Mouse (Mus musculus) embryonic facial prominence, embryonic 11.5 days (tissue): ENCODE data around the gene Efl1. TPM values are rescaled to one million over a fixed set of nuclear protein-coding genes. Genes with fewer than 3 reads are reported as not detected.

Source experiments
- ATAC-seq: fragments of 200-750 bp; cut with Nextera tagmentation; replicated peaks from 2 replicates; pipeline ENCODE4 v1.8.0; 2017; ENCODE audit warnings: low read depth; ENCODE audit not compliant: insufficient number of reproducible peaks, low FRiP score, low TSS enrichment
- DNase-seq: peaks from one replicate; pipeline ENCODE4 v3.0.0-alpha.2; 2015; ENCODE audit warnings: low spot score
- H3K27ac ChIP-seq: fragments of 300-500 bp; sonication (generic); replicated peaks from 2 replicates; pipeline ENCODE4 v1.5.1; 2014; ENCODE audit warnings: mild to moderate bottlenecking, low read depth, low read length, control low read depth
- H3K27me3 ChIP-seq: fragments of 300-500 bp; sonication (generic); 2 replicates; pipeline ENCODE4 v1.6.1; 2014; ENCODE audit warnings: mild to moderate bottlenecking, low read length, moderate library complexity, mixed read lengths; ENCODE audit not compliant: control insufficient read depth, insufficient read depth
- H3K36me3 ChIP-seq: fragments of 300-500 bp; sonication (generic); replicated peaks from 2 replicates; pipeline ENCODE4 v1.6.1; 2014; ENCODE audit warnings: low read depth, mild to moderate bottlenecking, low read length, moderate library complexity, mixed read lengths; ENCODE audit not compliant: control insufficient read depth, insufficient read depth
- H3K4me1 ChIP-seq: fragments of 300-500 bp; sonication (generic); 2 replicates; pipeline ENCODE4 v1.6.1; 2014; ENCODE audit warnings: low read length, mixed read lengths; ENCODE audit not compliant: control insufficient read depth, insufficient read depth
- H3K4me2 ChIP-seq: fragments of 300-500 bp; sonication (generic); 2 replicates; pipeline ENCODE4 v1.6.1; 2014; ENCODE audit warnings: low read depth, mild to moderate bottlenecking, control low read depth, low read length, moderate library complexity
- H3K4me3 ChIP-seq: fragments of 300-500 bp; sonication (generic); 2 replicates; pipeline ENCODE4 v1.5.1; 2014; ENCODE audit warnings: low read depth, low read length, control low read depth
- H3K9ac ChIP-seq: fragments of 300-500 bp; sonication (generic); replicated peaks from 2 replicates; pipeline ENCODE4 v1.6.1; 2014; ENCODE audit warnings: mild to moderate bottlenecking, control low read depth, low read length
- H3K9me3 ChIP-seq: fragments of 300-500 bp; sonication (generic); replicated peaks from 2 replicates; pipeline ENCODE4 v1.6.1; 2016; ENCODE audit warnings: mild to moderate bottlenecking, low read length, inconsistent platforms, mixed read lengths; ENCODE audit not compliant: control insufficient read depth
- WGBS: fragments of 180-500 bp; shearing (Covaris S2); extraction: QIAGEN DNeasy Blood & Tissue Kit; methylation state at CpG from one replicate; pipeline ENCODE4 v1.1.7; 2014; 5-methylcytosine and 5-hydroxymethylcytosine counted together
- polyA plus RNA-seq: library from polyadenylated mRNA; unstranded; fragments of >200 nt; fragmentation: Nextera tagmentation; extraction: Ambion mirVana; gene quantifications from 2 replicates; pipeline ENCODE4 v1.2.1, GENCODE M21; 2014

Gene Efl1
- polyA plus RNA-seq, 1 experiment from 2014 or later: 24.0 TPM

DNA sequence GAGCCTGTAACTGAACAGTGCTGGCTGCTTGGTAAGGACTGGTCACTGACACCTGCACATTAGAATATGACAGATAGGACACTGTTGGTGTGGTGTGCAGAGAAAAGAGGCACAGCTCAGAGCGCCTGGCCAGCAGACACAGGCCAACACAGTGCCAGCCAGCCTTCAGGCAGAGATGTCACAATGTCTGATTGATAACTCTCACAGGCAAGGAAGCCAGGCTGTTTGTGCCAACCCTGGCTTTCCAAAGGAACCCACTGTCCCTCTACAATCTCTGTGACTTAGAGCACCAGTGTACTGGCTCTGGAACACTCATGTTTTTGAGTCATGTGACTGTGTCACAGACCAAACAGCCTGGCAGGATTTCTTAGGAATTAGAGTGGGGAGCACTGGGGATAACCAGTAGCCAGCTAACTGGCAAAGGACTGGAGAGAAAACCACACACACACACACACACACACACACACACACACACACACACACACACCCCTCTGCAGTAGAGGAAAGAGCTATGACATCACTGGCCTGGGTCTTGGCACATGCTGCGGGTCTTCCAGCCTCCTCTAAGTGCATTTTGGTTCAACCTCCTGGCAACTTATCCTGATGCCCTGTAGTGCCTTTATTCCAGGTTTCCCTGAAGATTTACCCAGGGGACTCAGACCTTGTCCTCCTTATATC is 137.7 kb downstream of the Efl1 start:
- no peak for DNase-seq
- H3K27me3 ChIP-seq: no peaks in the 10 kb centered on the region
- no peak for ATAC-seq
- no peak overlapping the region for H3K9ac ChIP-seq
- no peaks in the 10 kb centered on the region for H3K9me3 ChIP-seq
- no peak overlapping the region for H3K27ac ChIP-seq
- WGBS: 77% methylated on average over 2 of the region's 2 CpGs
- H3K4me1 ChIP-seq: no peaks in the 10 kb centered on the region
- no peak overlapping the region for H3K4me3 ChIP-seq
- H3K36me3 ChIP-seq: no peaks in the 10 kb centered on the region
- H3K4me2 ChIP-seq: no peak overlapping the region

DNA sequence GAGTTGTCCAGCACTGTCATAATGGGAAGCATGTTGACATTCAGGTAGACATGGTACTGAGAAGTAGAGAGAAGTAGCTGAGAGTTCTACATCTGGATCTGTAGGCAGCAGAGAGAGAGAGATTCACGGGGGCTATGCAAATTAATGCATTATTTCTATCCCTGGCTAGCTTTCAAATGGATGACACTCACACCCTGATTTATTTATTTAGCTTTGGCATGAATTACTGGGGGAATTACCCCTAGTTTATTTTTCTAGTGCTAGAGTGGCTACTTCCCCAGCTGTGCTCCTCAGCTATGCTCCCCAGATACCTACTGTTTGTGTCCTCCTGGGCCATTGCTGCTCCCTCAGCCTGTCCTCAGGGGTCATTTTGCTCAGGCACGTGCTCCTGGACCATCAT is 144.2 kb downstream of the Efl1 start:
- H3K9me3 ChIP-seq: no peaks in the 10 kb centered on the region
- no peak overlapping the region for H3K9ac ChIP-seq
- H3K27me3 ChIP-seq: no peaks in the 10 kb centered on the region
- no peak for ATAC-seq
- no peaks in the 10 kb centered on the region for H3K4me1 ChIP-seq
- no peaks in the 10 kb centered on the region for H3K36me3 ChIP-seq
- no peak overlapping the region for H3K4me3 ChIP-seq
- 47% methylated on average over 2 of the region's 2 CpGs for WGBS
- DNase-seq: no peak
- no peak overlapping the region for H3K4me2 ChIP-seq
- H3K27ac ChIP-seq: no peak overlapping the region

DNA sequence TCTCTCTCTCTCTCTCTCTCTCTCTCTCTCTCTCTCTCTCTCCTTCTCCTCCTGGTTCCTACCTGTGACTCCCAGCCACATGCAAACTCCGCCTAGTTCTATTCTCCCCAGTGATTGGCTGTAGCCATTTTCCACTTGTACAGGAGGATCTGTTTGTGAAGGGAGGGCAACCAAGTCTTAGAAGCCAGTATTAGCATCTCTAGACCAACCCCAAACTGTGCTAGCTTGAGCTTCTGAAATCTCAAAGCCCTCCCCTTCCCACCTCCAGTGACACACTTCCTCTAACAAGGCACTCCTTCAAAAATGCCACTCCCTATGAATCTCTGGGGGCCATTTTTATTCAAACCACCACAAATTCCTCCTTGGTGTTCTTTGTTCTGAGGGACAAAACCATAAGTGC is 144.7 kb downstream of the Efl1 start:
- Histone ChIP-seq H3K36me3 (no peaks in the 10 kb centered on the region), H3K9me3 (no peaks in the 10 kb centered on the region), H3K4me3 (no peak overlapping the region), H3K4me2 (no peak overlapping the region), H3K27ac (no peak overlapping the region), H3K9ac (no peak overlapping the region), H3K27me3 (no peaks in the 10 kb centered on the region), H3K4me1 (no peaks in the 10 kb centered on the region)
- 84% methylated on average over 1 of the region's 1 CpGs for WGBS
- no peak for DNase-seq
- ATAC-seq: no peak

DNA sequence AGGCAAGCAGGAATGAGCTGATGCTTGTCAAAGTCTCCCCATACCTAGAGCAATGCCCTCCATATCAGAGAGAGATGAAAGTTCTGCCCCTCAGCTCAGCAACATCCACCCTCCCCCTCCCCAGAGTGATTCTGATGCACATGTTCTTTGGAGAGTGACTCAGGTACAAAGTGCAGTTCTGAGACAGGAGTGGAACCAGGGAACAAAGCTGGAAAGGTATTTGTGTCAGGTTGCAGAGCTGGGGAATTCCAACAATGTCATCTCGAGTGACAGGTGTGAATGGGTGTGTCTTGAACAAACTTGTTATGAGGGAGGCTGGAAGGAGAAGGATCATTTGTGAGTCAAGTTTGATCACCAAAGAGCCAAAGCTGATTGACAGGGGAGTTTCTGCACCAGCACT is 146.1 kb downstream of the Efl1 start:
- Histone ChIP-seq H3K27ac (no peak overlapping the region), H3K4me3 (no peak overlapping the region), H3K9ac (no peak overlapping the region), H3K27me3 (no peaks in the 10 kb centered on the region), H3K9me3 (no peaks in the 10 kb centered on the region), H3K4me1 (no peaks in the 10 kb centered on the region), H3K36me3 (no peaks in the 10 kb centered on the region), H3K4me2 (no peak overlapping the region)
- ATAC-seq (0 out of 2 replicates have a peak, but pooled peaks have one; percentile 34), DNase-seq (peak; percentile 39)
- WGBS: 43% methylated on average over 1 of the region's 1 CpGs

DNA sequence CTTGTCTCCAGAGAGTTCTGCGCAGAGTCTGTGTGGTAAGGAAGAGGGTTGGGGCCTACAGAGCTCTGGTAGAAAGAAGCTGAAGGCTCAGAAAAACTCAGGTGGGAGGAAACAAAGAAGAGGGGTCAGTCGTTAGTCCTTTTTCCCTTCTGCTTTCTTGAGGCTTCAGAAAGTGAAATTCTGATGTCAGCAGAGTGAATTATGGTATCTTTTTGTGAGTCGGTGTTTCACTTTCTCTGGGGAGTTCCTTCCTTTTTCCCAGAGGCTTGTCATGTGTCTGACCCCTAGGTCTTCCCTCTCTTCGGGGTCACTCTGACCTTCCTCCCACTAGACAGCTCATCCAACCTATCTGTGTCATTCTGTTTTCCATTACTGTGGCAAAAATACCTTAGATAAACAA is 153.8 kb downstream of the Efl1 start:
- Histone ChIP-seq H3K9me3 (no peaks in the 10 kb centered on the region), H3K9ac (no peak overlapping the region), H3K4me2 (no peak overlapping the region), H3K27me3 (no peaks in the 10 kb centered on the region), H3K4me3 (no peak overlapping the region), H3K27ac (no peak overlapping the region), H3K4me1 (no peaks in the 10 kb centered on the region; the same call in 1 of the 2 replicates), H3K36me3 (no peaks in the 10 kb centered on the region)
- no peak for ATAC-seq
- 75% methylated on average over 4 of the region's 4 CpGs for WGBS
- no peak for DNase-seq

DNA sequence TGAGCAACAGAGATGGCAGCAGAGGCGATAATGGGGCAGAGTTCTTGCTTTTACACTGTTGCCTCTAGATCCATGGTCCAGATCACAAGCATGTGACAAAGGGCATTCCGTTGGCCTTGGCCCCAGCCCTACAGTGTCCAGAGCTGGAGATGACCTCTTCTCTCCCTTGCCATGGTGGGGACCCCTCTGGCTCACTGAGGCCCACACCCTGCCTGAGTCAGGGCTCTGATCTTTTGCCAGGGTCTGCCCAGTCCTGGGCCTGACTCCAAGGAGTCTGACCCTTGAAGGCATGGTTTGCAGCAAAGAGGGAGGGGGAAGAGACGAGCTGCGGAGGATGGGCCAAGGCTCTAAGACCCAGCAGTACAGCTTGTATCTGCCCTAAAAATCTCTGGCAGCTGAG is 159.8 kb downstream of the Efl1 start:
- no peak overlapping the region for H3K4me2 ChIP-seq
- ATAC-seq (peak; percentile 29; the same call in 1 of the 2 replicates), DNase-seq (no peak)
- H3K36me3 ChIP-seq: no peaks in the 10 kb centered on the region
- no peak overlapping the region for H3K4me3 ChIP-seq
- H3K27ac ChIP-seq: no peak overlapping the region
- 0 out of 2 replicates have a peak, but pooled peaks cover 3% of the 10 kb centered on the region for H3K4me1 ChIP-seq
- 82% methylated on average over 4 of the region's 4 CpGs for WGBS
- H3K9ac ChIP-seq: no peak overlapping the region
- H3K9me3 ChIP-seq: no peaks in the 10 kb centered on the region
- no peaks in the 10 kb centered on the region for H3K27me3 ChIP-seq

DNA sequence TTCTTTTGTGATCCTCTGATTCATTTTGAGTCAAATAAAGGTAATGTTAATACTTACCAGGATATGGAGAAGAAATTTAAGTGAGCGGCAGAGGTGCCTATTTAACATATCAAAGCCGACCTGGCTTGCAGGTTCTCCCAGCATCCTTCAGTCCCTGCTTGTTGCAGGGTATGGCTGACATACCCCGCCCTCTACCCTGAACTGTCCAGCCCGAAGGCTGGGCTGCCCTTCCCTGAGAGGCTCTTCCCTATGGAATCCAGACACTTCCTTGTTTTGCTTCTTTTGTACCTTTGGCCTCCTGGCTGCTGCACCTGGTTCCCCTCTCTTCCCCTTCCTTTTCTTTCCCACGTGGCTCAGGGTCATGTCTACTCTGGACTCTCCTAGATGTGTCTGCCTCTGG is 160.7 kb downstream of the Efl1 start:
- WGBS: 50% methylated on average over 5 of the region's 5 CpGs
- H3K27me3 ChIP-seq: no peaks in the 10 kb centered on the region
- no peak overlapping the region for H3K4me2 ChIP-seq
- DNase-seq (no peak), ATAC-seq (no peak)
- H3K27ac ChIP-seq: no peak overlapping the region
- no peaks in the 10 kb centered on the region for H3K36me3 ChIP-seq
- H3K4me3 ChIP-seq: no peak overlapping the region
- no peaks in the 10 kb centered on the region for H3K9me3 ChIP-seq
- 0 out of 2 replicates have a peak, but pooled peaks cover 3% of the 10 kb centered on the region for H3K4me1 ChIP-seq
- H3K9ac ChIP-seq: no peak overlapping the region

DNA sequence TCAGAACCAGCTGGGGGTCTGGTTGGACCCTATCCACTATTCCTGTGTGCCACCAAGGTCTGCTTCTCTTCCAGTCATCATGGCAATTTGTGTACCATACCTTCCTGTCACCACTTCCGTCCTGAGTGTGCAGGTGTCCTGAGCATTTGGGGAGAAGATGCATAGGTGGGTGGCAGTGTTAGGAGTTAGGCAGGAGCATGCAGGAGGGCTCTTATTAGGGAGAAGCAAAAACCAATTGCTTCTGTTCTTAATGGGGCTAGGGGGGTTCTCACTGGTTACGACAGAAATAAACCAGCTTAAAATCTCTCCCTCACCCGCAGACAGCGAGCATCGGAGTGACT is 162.4 kb downstream of the Efl1 start:
- H3K27ac ChIP-seq: no peak overlapping the region
- H3K4me2 ChIP-seq: no peak overlapping the region
- 0 out of 2 replicates have a peak, but pooled peaks cover 3% of the 10 kb centered on the region for H3K4me1 ChIP-seq
- H3K4me3 ChIP-seq: no peak overlapping the region
- DNase-seq (no peak), ATAC-seq (no peak)
- WGBS: 40% methylated on average over 5 of the region's 5 CpGs
- no peaks in the 10 kb centered on the region for H3K36me3 ChIP-seq
- H3K9me3 ChIP-seq: no peaks in the 10 kb centered on the region
- no peak overlapping the region; the same call in 1 of the 2 replicates for H3K9ac ChIP-seq
- H3K27me3 ChIP-seq: no peaks in the 10 kb centered on the region
